Mouse (Mus musculus) kidney, embryonic 16.5 days (tissue): ENCODE results near the gene Zswim3. TPM values are rescaled to one million over a fixed set of nuclear protein-coding genes. Genes with fewer than 3 reads are reported as not detected.
A peak's percentile ranks its signal among the peaks of the same experiment; 100 is the strongest.

Experiments
- ATAC-seq: fragments of 200-750 bp; cut with Nextera tagmentation; 2 replicates; pipeline ENCODE4 v1.8.0; 2017; ENCODE audit warnings: moderate TSS enrichment; ENCODE audit not compliant: low FRiP score, low TSS enrichment
- H3K27ac ChIP-seq: fragments of 300-500 bp; sonication (generic); 2 replicates; pipeline ENCODE4 v1.5.1; 2014; ENCODE audit warnings: low read length
- H3K27me3 ChIP-seq: fragments of 300-500 bp; sonication (generic); 2 replicates; pipeline ENCODE4 v1.6.1; 2014; ENCODE audit warnings: low read length, control low read depth, mixed read lengths; ENCODE audit not compliant: insufficient read depth
- H3K36me3 ChIP-seq: fragments of 300-500 bp; sonication (generic); 2 replicates; pipeline ENCODE4 v1.6.1; 2014; ENCODE audit warnings: low read length, control low read depth, mixed read lengths; ENCODE audit not compliant: insufficient read depth
- H3K4me1 ChIP-seq: fragments of 300-500 bp; sonication (generic); 2 replicates; pipeline ENCODE4 v1.6.1; 2014; ENCODE audit warnings: low read length, control low read depth, mixed read lengths; ENCODE audit not compliant: insufficient read depth
- H3K4me2 ChIP-seq: fragments of 300-500 bp; sonication (generic); replicated peaks from 2 replicates; pipeline ENCODE4 v1.6.1; 2014; ENCODE audit warnings: low read depth, low read length
- H3K4me3 ChIP-seq: fragments of 300-500 bp; sonication (generic); 2 replicates; pipeline ENCODE4 v1.5.1; 2014; ENCODE audit warnings: mild to moderate bottlenecking, low read length
- H3K9ac ChIP-seq: fragments of 300-500 bp; sonication (generic); replicated peaks from 2 replicates; pipeline ENCODE4 v1.6.1; 2014; ENCODE audit warnings: low read length
- H3K9me3 ChIP-seq: fragments of 300-500 bp; sonication (generic); 2 replicates; pipeline ENCODE4 v1.6.1; 2016; ENCODE audit warnings: low read length, control low read depth
- WGBS: fragments of 180-500 bp; shearing (Covaris S2); extraction: QIAGEN DNeasy Blood & Tissue Kit; methylation state at CpG from one replicate; pipeline ENCODE4 v1.1.7; 2014; 5-methylcytosine and 5-hydroxymethylcytosine counted together
- polyA plus RNA-seq: library from polyadenylated mRNA; unstranded; fragments of >200 nt; fragmentation: Nextera tagmentation; extraction: Ambion mirVana; gene quantifications from 2 replicates; pipeline ENCODE4 v1.2.1, GENCODE M21; 2015

Gene Zswim3
- polyA plus RNA-seq, 1 experiment from 2014 or later, result 11.9 TPM

- Histone ChIP-seq H3K27ac (peak within 1 kb of the TSS; percentile 86), H3K36me3 (peaks cover 26% of the 10 kb centered on the region), H3K27me3 (no peaks in the 10 kb centered on the region), H3K9me3 (no peaks in the 10 kb centered on the region), H3K4me3 (peak within 1 kb of the TSS; percentile 89), H3K4me1 (peaks cover 14% of the 10 kb centered on the region), H3K9ac (peak within 1 kb of the TSS; percentile 78), H3K4me2 (peak within 1 kb of the TSS; percentile 59)
- WGBS, result 2% methylated on average over 32 of the region's 32 CpGs
- peak; percentile 99 for ATAC-seq
These were observed 17.8 kb downstream of the Zswim3 start, which contains the start of gene Zswim1 for GRCm38 (mm10) chr2:164822636-164823165. Gene Zswim1, plus strand, starts transcription at chr2:164822686.

- Histone ChIP-seq H3K36me3 (peaks cover 27% of the 10 kb centered on the region), H3K9me3 (no peaks in the 10 kb centered on the region), H3K4me1 (peaks cover 14% of the 10 kb centered on the region), H3K27me3 (no peaks in the 10 kb centered on the region), H3K4me2 (peak overlapping the region; percentile 54), H3K9ac (peak overlapping the region; percentile 78), H3K4me3 (peak overlapping the region; percentile 89), H3K27ac (peak overlapping the region; percentile 86)
- peak; percentile 78 for ATAC-seq
- WGBS, result 2% methylated on average over 10 of the region's 10 CpGs
These were observed 18.3 kb downstream of the Zswim3 start for GRCm38 (mm10) chr2:164823181-164823585.

DNA sequence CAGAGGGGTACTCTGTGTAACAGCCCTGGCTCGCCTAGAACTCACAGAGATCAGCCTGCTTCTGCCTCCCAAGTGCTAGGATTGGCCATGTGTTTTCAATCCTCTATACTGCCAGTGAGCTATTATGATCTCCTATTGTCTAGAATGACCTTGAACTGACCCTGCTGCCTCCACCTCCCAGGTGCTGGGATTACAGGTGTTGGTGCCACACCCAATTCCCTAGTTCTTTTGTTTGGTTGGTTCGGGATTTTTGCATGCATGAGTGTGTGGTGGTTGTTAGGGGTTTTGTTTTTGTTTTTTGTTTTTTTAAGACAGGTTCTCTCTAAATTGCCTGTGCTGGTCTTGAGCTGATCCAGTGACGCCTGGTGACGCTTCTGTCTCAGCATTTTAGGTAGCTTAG is 19.1 kb downstream of the Zswim3 start:
- Histone ChIP-seq H3K9ac (no peak overlapping the region), H3K4me3 (no peak overlapping the region), H3K27me3 (no peaks in the 10 kb centered on the region), H3K4me2 (0 out of 2 replicates have a peak overlapping the region, but pooled peaks have one; percentile 54), H3K9me3 (no peaks in the 10 kb centered on the region), H3K36me3 (peaks cover 27% of the 10 kb centered on the region), H3K27ac (no peak overlapping the region), H3K4me1 (peaks cover 14% of the 10 kb centered on the region)
- ATAC-seq, result no peak
- WGBS, result 90% methylated on average over 4 of the region's 4 CpGs

DNA sequence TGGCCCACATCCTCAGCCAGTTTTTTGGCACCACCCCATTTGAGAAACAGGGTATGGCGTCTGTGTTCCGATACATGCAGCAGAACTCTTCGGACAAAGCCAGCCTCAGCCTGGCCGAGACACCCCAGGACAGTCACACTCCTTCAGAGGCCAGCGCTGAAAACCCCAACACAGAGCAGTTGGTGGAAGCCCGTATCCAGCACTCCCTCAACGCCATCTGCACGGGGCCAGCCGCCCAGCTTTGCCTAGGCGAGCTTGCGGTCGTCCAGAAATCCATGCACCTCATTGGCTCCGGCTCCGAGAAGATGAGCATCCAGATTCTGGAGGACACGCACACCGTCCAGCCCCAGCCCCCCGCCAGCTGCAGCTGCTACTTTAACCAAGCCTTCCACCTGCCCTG is 20.6 kb downstream of the Zswim3 start:
- Histone ChIP-seq H3K27ac (no peak overlapping the region), H3K4me1 (peaks cover 14% of the 10 kb centered on the region), H3K36me3 (peaks cover 27% of the 10 kb centered on the region), H3K27me3 (no peaks in the 10 kb centered on the region), H3K4me3 (no peak overlapping the region), H3K4me2 (no peak overlapping the region), H3K9ac (no peak overlapping the region), H3K9me3 (no peaks in the 10 kb centered on the region)
- no peak for ATAC-seq
- 94% methylated on average over 17 of the region's 17 CpGs for WGBS

- peaks cover 27% of the 10 kb centered on the region for H3K36me3 ChIP-seq
- no peak overlapping the region for H3K4me2 ChIP-seq
- H3K27me3 ChIP-seq, result no peaks in the 10 kb centered on the region
- no peak overlapping the region for H3K4me3 ChIP-seq
- H3K9ac ChIP-seq, result no peak overlapping the region
- ATAC-seq, result no peak
- H3K4me1 ChIP-seq, result peaks cover 12% of the 10 kb centered on the region
- no peak overlapping the region for H3K27ac ChIP-seq
- H3K9me3 ChIP-seq, result no peaks in the 10 kb centered on the region
- WGBS, result 88% methylated on average over 16 of the region's 16 CpGs
These were observed 22.4 kb downstream of the Zswim3 start for GRCm38 (mm10) chr2:164827146-164827850.

DNA sequence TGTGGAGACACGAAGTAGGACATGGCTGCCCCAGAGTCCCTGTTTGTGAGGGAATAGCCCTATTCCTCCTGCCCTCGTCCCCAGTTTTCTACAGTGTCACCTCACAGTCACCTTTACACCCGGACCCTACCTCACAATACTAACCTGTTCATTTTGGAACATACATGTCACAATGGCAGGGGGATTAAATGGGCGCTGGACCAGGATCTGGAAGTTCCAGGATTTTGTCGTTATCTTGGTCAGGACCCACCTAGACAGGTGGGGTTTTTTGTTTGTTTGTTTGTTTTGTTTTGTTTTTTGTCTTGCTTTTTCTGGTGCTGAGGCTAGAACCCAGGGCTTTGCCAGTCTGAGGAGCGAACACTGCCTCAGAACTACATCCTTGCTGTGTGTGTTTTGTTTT is 23.5 kb downstream of the Zswim3 start, which contains the start of gene Spata25:
Gene Spata25, minus strand, starts transcription at position 101 of the 400 bp plus-strand sequence.
- no peaks in the 10 kb centered on the region for H3K27me3 ChIP-seq
- H3K9me3 ChIP-seq, result no peaks in the 10 kb centered on the region
- H3K4me3 ChIP-seq, result no peak within 1 kb of the TSS
- H3K9ac ChIP-seq, result no peak within 1 kb of the TSS
- no peak within 1 kb of the TSS for H3K27ac ChIP-seq
- WGBS, result 81% methylated on average over 6 of the region's 6 CpGs
- H3K36me3 ChIP-seq, result peaks cover 27% of the 10 kb centered on the region
- no peak for ATAC-seq
- peaks cover 7% of the 10 kb centered on the region for H3K4me1 ChIP-seq
- H3K4me2 ChIP-seq, result no peak within 1 kb of the TSS

DNA sequence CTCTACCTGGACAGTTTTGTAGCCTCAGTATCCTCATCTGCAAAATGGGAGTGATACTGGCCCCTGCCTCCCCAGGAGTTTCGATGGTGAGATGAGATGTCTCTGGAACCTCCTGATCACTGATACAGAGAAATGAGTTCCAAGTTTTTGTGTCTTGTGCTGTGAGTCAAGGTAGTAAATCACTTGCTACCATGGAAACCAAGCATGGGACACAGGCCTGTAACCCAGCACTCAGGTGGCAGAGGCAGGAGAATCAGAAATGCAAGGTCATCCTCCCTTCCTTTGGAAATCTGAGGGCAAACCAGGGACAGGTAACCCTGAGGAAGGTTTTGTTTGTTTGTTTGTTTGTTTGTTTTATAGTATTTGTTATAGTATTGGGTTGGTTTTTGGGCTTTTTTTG is 24.2 kb downstream of the Zswim3 start:
- Histone ChIP-seq H3K9ac (no peak overlapping the region), H3K4me1 (peaks cover 2% of the 10 kb centered on the region), H3K4me2 (no peak overlapping the region), H3K4me3 (no peak overlapping the region), H3K27ac (no peak overlapping the region), H3K36me3 (peaks cover 27% of the 10 kb centered on the region), H3K27me3 (no peaks in the 10 kb centered on the region), H3K9me3 (no peaks in the 10 kb centered on the region)
- WGBS, result 96% methylated on average over 1 of the region's 1 CpGs
- no peak for ATAC-seq

DNA sequence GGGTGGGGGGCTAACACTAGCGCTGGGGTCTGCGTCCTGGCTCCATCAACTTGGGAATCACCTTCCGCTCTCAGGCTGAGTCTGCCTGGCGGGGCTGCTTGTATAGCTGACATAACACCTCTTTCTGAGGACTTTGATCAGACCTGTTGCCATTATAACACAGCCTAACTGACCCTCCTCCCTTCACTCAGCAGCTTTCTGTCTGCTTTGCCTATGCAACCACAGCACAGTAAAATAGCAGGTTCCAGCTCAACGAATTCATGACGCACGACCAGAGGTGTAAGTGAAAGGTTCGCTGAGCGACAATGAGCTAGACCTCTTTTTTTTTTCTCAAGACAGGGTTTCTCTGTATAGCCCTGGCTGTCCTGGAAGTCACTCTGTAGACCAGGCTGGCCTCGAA is 26.1 kb downstream of the Zswim3 start:
- Histone ChIP-seq H3K9me3 (no peaks in the 10 kb centered on the region), H3K4me1 (peaks cover 9% of the 10 kb centered on the region), H3K4me3 (no peak overlapping the region), H3K27ac (no peak overlapping the region), H3K36me3 (peaks cover 13% of the 10 kb centered on the region), H3K27me3 (no peaks in the 10 kb centered on the region), H3K4me2 (no peak overlapping the region), H3K9ac (no peak overlapping the region)
- no peak for ATAC-seq
- WGBS, result 65% methylated on average over 10 of the region's 10 CpGs

DNA sequence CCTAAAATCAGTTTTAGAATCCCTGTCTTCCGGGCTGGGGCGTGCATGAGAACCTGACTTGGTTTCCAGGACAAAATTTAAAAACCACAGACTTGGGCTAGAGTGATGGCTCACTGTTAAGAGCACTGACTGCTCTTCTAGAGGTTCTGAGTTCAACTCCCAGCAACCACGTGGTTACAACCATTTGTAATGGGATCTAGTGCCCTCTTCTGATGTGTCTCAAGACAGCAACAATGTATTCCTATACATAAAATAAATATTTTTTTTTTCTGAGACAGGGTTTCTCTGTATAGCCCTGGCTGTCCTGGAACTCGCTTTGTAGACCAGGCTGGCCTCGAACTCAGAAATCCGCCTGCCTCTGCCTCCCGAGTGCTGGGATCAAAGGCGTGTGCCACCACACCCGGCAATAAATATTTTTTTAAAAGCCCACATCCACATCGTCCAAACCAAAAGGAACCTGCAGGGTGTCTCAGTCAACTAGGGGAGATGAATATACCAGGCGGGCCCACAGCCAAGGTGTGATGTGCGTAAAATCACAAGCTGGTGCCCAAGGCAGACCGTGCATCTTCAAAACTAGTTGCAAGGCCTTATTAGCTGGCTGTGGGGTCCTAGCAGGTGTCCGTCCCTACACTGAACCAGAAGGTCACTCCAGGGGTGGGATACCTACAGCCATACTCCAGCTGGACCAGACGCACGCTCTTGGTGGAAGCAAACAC is 27.3 kb downstream of the Zswim3 start:
- Histone ChIP-seq H3K4me1 (peaks cover 9% of the 10 kb centered on the region), H3K4me3 (peak overlapping the region; percentile 70), H3K9ac (peak overlapping the region; percentile 81), H3K4me2 (peak overlapping the region; percentile 94), H3K27me3 (no peaks in the 10 kb centered on the region), H3K27ac (peak overlapping the region; percentile 84; the same call in 1 of the 2 replicates), H3K36me3 (peaks cover 16% of the 10 kb centered on the region), H3K9me3 (no peaks in the 10 kb centered on the region)
- ATAC-seq, result no peak
- 60% methylated on average over 16 of the region's 16 CpGs for WGBS
